Comparison of ENCODE assay signal across 26 mouse cellular contexts in the genomic region with DNA sequence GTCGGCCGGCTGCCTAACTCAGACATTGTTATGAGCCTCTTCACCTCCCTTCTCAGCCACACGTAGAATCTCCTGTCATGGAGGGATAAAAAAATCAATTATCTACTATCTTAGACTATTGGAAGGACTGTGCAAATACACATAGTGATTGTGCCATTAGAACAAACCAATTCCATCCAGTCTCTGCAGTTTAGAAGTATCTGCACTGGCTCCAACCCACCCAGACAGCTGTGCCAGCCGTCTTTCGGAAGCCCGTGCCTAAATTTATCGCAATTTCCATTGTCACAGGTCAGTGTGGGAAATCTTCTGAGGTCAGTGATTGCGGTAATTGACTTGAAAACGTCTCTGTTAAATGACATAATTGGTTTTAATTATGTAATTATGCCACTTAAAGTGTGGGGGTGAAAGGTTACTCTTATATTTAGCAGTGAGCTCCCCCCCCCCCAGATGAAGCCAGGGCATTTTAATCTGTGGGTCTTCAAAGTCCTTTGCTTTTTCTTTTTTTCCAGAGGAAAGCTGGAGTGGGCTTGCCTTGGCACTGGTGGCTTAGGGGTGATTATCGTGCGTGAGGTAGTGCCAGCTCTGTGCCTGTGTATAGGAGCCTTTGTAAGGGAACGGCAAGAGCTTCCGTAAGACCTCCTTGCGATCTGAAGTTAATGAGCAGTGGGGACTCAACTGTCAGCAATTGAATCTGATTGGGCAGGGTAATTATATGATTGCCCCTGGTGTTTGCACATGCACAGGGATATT.
DNase-seq lines count a peak whose midpoint lies in the region; ATAC-seq and TF ChIP-seq lines count a peak whose summit lies in the region.
"Had no signal": no experiment of that assay in that cellular context is flagged by ENCODE, and none has a peak within 500 bp of the region (broad histone marks: within the 10 kb centered on the region; RNA-seq: fewer than 3 reads in every experiment).

No protein-coding gene starts in this region.

- H3K27me3 ChIP-seq in forebrain, embryonic 11.5 days (ENCODE audit: control insufficient read depth, insufficient read depth, low read length): peaks cover 9% of the 10 kb centered on the region; the same call in 1 of the 2 replicates
- H3K27me3 ChIP-seq in forebrain, embryonic 10.5 days (ENCODE audit: poor library complexity, severe bottlenecking): peaks cover 98% of the 10 kb centered on the region
- H3K27me3 ChIP-seq in midbrain, embryonic 16.5 days (ENCODE audit: control insufficient read depth, insufficient read depth, low read depth, low read length): peaks cover 18% of the 10 kb centered on the region
- peaks cover 79% of the 10 kb centered on the region for H3K27me3 ChIP-seq in midbrain, embryonic 11.5 days (ENCODE audit: control insufficient read depth, insufficient read depth, low read length)
- H3K27me3 ChIP-seq in forebrain, postnatal 0 days (ENCODE audit: insufficient read depth, low read length): peaks cover 7% of the 10 kb centered on the region; the same call in 1 of the 2 replicates
- H3K27me3 ChIP-seq: embryonic facial prominence, embryonic 15.5 days; intestine, embryonic 15.5 days; liver, embryonic 15.5 days had no signal

- ATAC-seq in forebrain, embryonic 11.5 days (replicated peaks; ENCODE audit: low FRiP score): no peak
- peak; percentile 56; the same call in 1 of the 2 replicates for ATAC-seq in midbrain, embryonic 16.5 days
- ATAC-seq in midbrain, embryonic 11.5 days (ENCODE audit: low FRiP score): no peak
- peak; percentile 63; the same call in 1 of the 2 replicates for ATAC-seq in forebrain, postnatal 0 days
- ATAC-seq: hindbrain, embryonic 16.5 days; intestine, embryonic 15.5 days had no signal

- no peak overlapping the region for H3K4me3 ChIP-seq in forebrain, embryonic 11.5 days (ENCODE audit: low read depth, low read length)
- no peak overlapping the region for H3K4me3 ChIP-seq in forebrain, embryonic 10.5 days
- H3K4me3 ChIP-seq in midbrain, embryonic 16.5 days (ENCODE audit: low read depth, low read length): no peak overlapping the region
- H3K4me3 ChIP-seq in midbrain, embryonic 11.5 days (ENCODE audit: low read depth, low read length): no peak overlapping the region
- no peak overlapping the region for H3K4me3 ChIP-seq in forebrain, postnatal 0 days (ENCODE audit: low read depth, low read length)
- H3K4me3 ChIP-seq: embryonic facial prominence, embryonic 15.5 days; gastrocnemius, adult 2 months; hindbrain, embryonic 10.5 days; intestine, embryonic 15.5 days; liver, embryonic 15.5 days; midbrain, embryonic 10.5 days had no signal

- no peak overlapping the region for H3K4me2 ChIP-seq in forebrain, embryonic 11.5 days (ENCODE audit: low read depth, low read length, severe bottlenecking)
- H3K4me2 ChIP-seq in midbrain, embryonic 16.5 days (ENCODE audit: low read length): no peak overlapping the region
- H3K4me2 ChIP-seq in midbrain, embryonic 11.5 days: no peak overlapping the region
- H3K4me2 ChIP-seq in forebrain, postnatal 0 days (ENCODE audit: low read depth): no peak overlapping the region
- H3K4me2 ChIP-seq: embryonic facial prominence, embryonic 15.5 days; intestine, embryonic 15.5 days; liver, embryonic 15.5 days; lung, embryonic 14.5 days had no signal

- peak; percentile 53 for DNase-seq in forebrain, embryonic 11.5 days (ENCODE audit: low spot score)
- DNase-seq in forebrain, embryonic 10.5 days (ENCODE audit: extremely low spot score, low spot score): no peak
- DNase-seq in midbrain, embryonic 11.5 days (ENCODE audit: low spot score, missing footprints): no peak
- peak; percentile 17 for DNase-seq in forebrain, postnatal 0 days
- DNase-seq in spleen, adult 18-20 months: no peak
- no peak for DNase-seq in c-Kit-positive CD71-positive TER-119-positive erythroid progenitor cells, embryonic 14.5 days (ENCODE audit: low spot score)
- no peak for DNase-seq in cerebellum, postnatal 36 days
- DNase-seq: adrenal gland, adult 8-10 months; cerebellum, adult 11-12 months; cerebellum, adult 9-11 months; gastrocnemius, adult 2 months; heart, postnatal 14 days; kidney, adult 2 months; kidney, postnatal 4 days; layer of hippocampus, postnatal 36 days; left cerebral cortex, postnatal 4 days; lung, embryonic 14.5 days; lung, postnatal 14 days had no signal

- H3K27ac ChIP-seq in forebrain, embryonic 11.5 days (ENCODE audit: low read depth, low read length): no peak overlapping the region
- H3K27ac ChIP-seq in forebrain, embryonic 10.5 days: no peak overlapping the region
- no peak overlapping the region for H3K27ac ChIP-seq in midbrain, embryonic 16.5 days (ENCODE audit: low read length)
- no peak overlapping the region for H3K27ac ChIP-seq in midbrain, embryonic 11.5 days (ENCODE audit: low read depth, low read length)
- H3K27ac ChIP-seq in forebrain, postnatal 0 days (ENCODE audit: low read depth, low read length): no peak overlapping the region
- H3K27ac ChIP-seq: embryonic facial prominence, embryonic 15.5 days; gastrocnemius, adult 2 months; hindbrain, embryonic 10.5 days; intestine, embryonic 15.5 days; liver, embryonic 15.5 days; midbrain, embryonic 10.5 days had no signal

- H3K9me3 ChIP-seq in forebrain, embryonic 11.5 days (ENCODE audit: control insufficient read depth, low read length): no peaks in the 10 kb centered on the region
- H3K9me3 ChIP-seq in forebrain, embryonic 10.5 days: no peaks in the 10 kb centered on the region
- no peaks in the 10 kb centered on the region for H3K9me3 ChIP-seq in midbrain, embryonic 16.5 days (replicated peaks; ENCODE audit: control insufficient read depth, low read length, poor library complexity, severe bottlenecking)
- H3K9me3 ChIP-seq in midbrain, embryonic 11.5 days (ENCODE audit: control insufficient read depth, low read length): no peaks in the 10 kb centered on the region
- no peaks in the 10 kb centered on the region for H3K9me3 ChIP-seq in forebrain, postnatal 0 days (ENCODE audit: low read length)
- H3K9me3 ChIP-seq: embryonic facial prominence, embryonic 15.5 days; hindbrain, embryonic 10.5 days; intestine, embryonic 15.5 days; liver, embryonic 15.5 days; midbrain, embryonic 10.5 days had no signal

- no peak overlapping the region for H3K9ac ChIP-seq in forebrain, embryonic 11.5 days (ENCODE audit: low read length)
- H3K9ac ChIP-seq in midbrain, embryonic 16.5 days (ENCODE audit: low read depth, low read length): no peak overlapping the region
- H3K9ac ChIP-seq in midbrain, embryonic 11.5 days (ENCODE audit: low read length): no peak overlapping the region
- H3K9ac ChIP-seq in forebrain, postnatal 0 days: no peak overlapping the region
- H3K9ac ChIP-seq: embryonic facial prominence, embryonic 15.5 days; intestine, embryonic 15.5 days; liver, embryonic 15.5 days; lung, embryonic 14.5 days had no signal

- 41% methylated on average over 14 of the region's 14 CpGs for WGBS in forebrain, embryonic 11.5 days
- WGBS in forebrain, embryonic 10.5 days: 49% methylated on average over 14 of the region's 14 CpGs
- 49% methylated on average over 14 of the region's 14 CpGs for WGBS in midbrain, embryonic 16.5 days
- 78% methylated on average over 14 of the region's 14 CpGs for WGBS in midbrain, embryonic 11.5 days
- 26% methylated on average over 14 of the region's 14 CpGs for WGBS in forebrain, postnatal 0 days

- H3K36me3 ChIP-seq in forebrain, embryonic 11.5 days (ENCODE audit: control insufficient read depth, insufficient read depth, low read length): no peaks in the 10 kb centered on the region
- no peaks in the 10 kb centered on the region for H3K36me3 ChIP-seq in forebrain, embryonic 10.5 days (replicated peaks)
- peaks cover 4% of the 10 kb centered on the region; the same call in 1 of the 2 replicates for H3K36me3 ChIP-seq in midbrain, embryonic 16.5 days (ENCODE audit: control insufficient read depth, insufficient read depth, low read length)
- H3K36me3 ChIP-seq in midbrain, embryonic 11.5 days (ENCODE audit: control insufficient read depth, insufficient read depth, low read length): no peaks in the 10 kb centered on the region
- no peaks in the 10 kb centered on the region for H3K36me3 ChIP-seq in forebrain, postnatal 0 days (ENCODE audit: insufficient read depth)
- H3K36me3 ChIP-seq: embryonic facial prominence, embryonic 15.5 days; G1E; hindbrain, embryonic 10.5 days; intestine, embryonic 15.5 days; liver, embryonic 15.5 days; midbrain, embryonic 10.5 days had no signal

- TF ChIP-seq CTCF in forebrain, postnatal 0 days (IDR thresholded peaks at IDR 0.05; ENCODE audit: low read depth): no peak

- H3K4me1 ChIP-seq in forebrain, embryonic 11.5 days (replicated peaks; ENCODE audit: control insufficient read depth, insufficient read depth, low read length): no peaks in the 10 kb centered on the region
- H3K4me1 ChIP-seq in forebrain, embryonic 10.5 days: peaks cover 34% of the 10 kb centered on the region
- 0 out of 2 replicates have a peak, but pooled peaks cover 2% of the 10 kb centered on the region for H3K4me1 ChIP-seq in midbrain, embryonic 16.5 days (ENCODE audit: control insufficient read depth, insufficient read depth, low read length)
- H3K4me1 ChIP-seq in midbrain, embryonic 11.5 days (ENCODE audit: control insufficient read depth, insufficient read depth, low read length): no peaks in the 10 kb centered on the region
- H3K4me1 ChIP-seq in forebrain, postnatal 0 days (ENCODE audit: insufficient read depth): 0 out of 2 replicates have a peak, but pooled peaks cover 3% of the 10 kb centered on the region
- H3K4me1 ChIP-seq: intestine, embryonic 15.5 days; liver, embryonic 15.5 days had no signal

Comparison
In these comparisons a context has a peak if more than half of its experiments do, and no peak if none do; other contexts are left out.
1. ATAC-seq: peak in midbrain, embryonic 16.5 days (single experiment) and forebrain, postnatal 0 days (single experiment); none in forebrain, embryonic 11.5 days (single experiment) and midbrain, embryonic 11.5 days (single experiment).
2. DNase-seq: peak in forebrain, embryonic 11.5 days (single experiment) and forebrain, postnatal 0 days (single experiment); none in forebrain, embryonic 10.5 days (single experiment), midbrain, embryonic 11.5 days (single experiment), spleen, adult 18-20 months (0 of 2), c-Kit-positive CD71-positive TER-119-positive erythroid progenitor cells, embryonic 14.5 days (single experiment) and cerebellum, postnatal 36 days (0 of 2).